Mouse (Mus musculus): ENCODE measurements around the gene Ube2q2.
A peak's percentile ranks its signal among the peaks of the same experiment; 100 is the strongest.
"Not testable (repeated sequence)": the region's sequence is repeated elsewhere in the genome, so short reads cannot be mapped to it uniquely, and the experiment has no call there.

Ube2q2 gene

DNA sequence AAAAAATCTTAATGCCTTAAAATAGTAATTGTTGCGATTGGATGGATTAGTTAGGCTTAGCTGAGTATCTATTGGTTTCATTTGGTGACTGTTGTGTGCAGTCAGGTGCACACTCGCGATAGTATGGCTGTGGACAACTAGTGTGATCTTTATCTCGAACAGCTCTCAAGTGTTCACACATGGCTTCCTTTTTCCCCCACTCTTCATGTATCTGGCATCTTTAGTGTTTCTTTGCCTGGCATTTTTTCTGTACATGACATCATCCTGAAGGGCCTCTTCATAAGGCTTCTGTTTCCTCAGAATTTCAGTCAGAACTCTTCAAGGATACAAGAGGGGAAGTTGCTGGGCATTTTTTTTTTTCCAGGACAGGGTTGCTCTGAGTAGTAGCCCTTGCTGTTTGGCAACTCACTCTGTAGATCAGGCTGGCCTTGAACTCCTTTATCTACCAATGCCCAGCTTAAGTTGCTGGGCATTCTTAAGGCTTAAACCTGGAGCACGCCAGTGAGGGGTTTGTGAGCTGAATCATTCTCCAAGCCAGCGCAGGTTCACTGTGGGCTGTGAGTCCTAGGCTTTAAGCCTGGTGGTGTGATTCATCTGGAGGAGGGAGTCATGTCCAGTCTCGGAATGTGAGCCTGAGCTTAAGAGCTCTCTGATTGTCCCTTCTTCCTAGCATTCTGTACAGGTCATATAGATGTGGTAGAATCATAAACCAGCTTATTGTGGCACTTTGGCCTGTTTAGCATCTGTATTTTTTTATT is 22.2 kb downstream of the Ube2q2 start:
- peak; percentile 54 for DNase-seq (ENCODE audit: extremely low read depth, insufficient read length, low spot score)

DNA sequence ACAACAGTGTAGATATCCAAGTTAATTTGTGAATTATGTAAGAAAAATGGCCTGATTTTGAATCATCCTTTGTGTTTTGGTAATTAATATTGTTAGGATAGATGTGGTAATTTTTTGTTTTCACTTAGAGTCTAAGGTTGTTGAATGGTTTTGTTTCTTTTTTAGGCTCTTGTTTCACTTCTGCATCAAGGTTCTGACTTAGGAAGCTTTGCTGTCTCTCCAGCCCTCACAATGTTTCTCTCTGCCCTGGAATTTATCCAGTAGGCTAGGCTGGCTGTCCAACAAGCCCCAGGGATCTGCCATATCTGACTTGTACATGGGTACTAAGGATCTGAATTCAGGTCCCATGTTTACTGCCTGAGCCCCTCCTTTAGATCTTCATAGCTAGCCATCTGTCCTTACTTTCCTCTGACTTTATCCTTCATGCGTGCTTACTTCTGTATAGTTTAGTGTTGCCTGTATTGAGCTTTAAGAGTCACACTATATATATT is 23.6 kb downstream of the Ube2q2 start:
- DNase-seq (ENCODE audit: extremely low read depth, insufficient read length, low spot score): no peak

DNA sequence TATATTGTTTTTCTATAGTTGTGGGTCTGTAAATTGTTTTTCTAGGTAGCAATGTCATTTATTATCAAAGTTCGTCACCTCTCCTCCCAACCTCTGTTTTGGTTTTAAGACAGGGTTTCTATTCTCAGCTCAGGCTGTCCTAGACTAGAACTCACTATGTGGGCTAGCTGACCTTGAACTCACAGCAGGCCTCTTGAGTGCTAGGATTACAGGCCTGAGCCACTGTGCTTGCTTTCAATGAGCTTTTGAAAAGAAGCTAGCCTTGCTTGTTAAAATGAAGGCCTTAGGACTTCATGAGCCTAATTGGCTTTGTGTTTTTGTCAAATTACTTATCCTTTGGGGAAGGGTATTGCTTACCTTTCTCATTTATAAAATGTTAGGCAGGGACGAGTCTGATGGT is 25.6 kb downstream of the Ube2q2 start:
- DNase-seq (ENCODE audit: extremely low read depth, insufficient read length, low spot score): no peak

DNA sequence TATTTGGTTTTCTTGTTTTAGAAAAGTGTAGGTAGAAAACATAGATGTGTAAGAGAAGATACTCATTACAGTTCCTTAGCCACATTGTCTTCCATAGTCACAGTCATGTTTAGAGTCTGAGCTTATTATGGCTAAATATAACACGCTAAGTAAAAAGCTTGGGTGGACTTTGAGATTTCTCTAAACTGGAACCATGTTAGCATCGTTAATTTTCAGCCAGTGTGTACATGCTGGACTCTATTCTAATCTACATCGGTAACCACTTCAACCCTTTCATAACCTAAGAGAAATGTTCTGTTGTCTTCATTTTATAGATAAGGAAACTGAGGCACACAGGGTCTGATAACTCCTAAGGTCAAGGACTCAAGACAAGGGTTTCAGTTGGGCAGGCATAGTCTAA is 47.2 kb downstream of the Ube2q2 start:
- no peak for DNase-seq (ENCODE audit: extremely low read depth, insufficient read length, low spot score)

DNA sequence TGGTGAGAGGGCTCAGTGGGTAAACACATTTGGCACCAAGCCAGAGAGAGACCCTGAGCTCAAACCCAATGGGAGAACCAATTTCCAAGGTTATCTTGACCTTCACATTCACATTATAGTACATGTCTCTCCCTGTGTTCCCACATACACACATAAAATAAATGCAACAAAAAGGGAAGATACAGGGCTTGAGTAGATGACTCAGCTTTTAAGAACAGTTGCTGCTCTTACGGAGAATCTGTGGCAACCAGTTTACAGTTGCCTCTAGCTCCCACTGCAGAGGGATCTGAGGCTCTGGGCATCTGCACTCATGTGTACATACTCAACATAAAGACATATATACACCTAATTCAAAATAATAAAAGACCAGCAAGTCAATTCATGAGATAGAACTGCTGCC is 49.6 kb downstream of the Ube2q2 start:
- DNase-seq (ENCODE audit: extremely low read depth, insufficient read length, low spot score): no peak

DNA sequence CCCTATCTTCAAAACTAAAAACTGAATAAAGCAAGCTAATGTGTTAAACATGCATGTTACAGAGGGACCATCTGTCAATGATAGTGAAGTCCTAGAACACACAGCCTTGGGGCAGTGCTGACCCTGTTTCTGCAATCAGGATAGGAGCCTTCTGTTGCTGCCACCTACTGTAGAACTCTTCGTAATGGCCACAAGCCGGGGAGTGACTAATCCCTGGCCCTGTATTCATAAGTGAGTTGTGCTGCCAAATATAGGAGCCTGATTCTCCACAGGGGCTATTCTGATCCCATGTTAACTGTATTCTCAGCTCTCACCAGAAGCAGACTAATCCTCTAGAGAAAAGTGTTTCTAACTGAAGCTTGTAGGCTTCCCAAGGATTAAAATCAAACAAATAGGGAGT is 50.7 kb downstream of the Ube2q2 start:
- no peak for DNase-seq (ENCODE audit: extremely low read depth, insufficient read length, low spot score)

DNA sequence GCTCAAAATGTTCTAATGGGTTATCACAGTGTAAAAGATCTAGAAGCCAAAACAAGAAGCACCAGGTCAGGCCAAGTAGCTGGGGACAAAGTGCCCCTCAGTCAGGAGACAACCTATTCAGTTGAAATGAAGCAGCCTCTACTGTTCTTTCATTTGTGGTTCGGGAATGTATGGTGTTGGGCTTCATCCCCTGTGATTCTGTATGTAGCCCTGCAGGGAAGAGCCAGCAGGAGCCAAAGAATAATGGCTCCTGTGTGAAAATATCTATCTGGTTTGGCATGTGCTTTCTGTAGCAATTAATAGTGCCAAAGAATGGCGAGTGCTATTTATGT is 59.8 kb downstream of the Ube2q2 start:
- DNase-seq (ENCODE audit: extremely low read depth, insufficient read length, low spot score): no peak

DNA sequence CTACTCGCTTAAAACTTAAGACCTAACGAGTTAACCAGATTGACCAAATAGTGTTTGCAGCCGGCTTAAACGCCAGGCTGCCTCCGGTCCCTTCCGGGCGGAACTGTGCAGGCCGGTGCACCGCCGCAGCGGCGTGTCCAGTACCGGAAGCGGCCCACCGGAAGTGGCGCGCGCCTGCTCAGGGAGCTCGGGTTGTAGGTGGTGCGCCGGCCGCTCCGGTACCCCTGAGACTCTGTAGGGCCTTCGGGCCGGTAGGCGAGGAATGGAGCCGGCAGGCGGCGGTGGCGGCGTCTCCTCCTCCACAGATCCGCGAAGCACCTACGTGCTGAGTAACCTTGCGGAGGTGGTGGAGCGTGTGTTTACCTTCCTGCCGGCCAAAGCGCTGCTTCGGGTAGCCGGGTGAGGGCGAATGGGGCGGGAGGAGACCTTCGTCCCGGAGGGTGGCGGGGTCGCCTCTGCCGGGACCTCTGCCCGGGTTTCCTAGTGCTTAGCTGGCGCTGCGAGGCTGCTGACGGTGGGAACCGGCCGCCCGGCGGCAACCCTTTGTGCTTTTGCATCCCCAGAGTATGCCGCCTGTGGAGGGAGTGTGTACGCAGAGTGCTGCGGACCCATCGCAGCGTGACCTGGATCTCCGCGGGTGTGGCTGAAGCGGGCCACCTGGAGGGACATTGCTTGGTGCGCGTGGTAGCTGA is 60.3 kb downstream of the Ube2q2 start, which contains the start of gene Fbxo22:
TSS of gene Fbxo22 (plus strand) at position 136 of the 692 bp plus-strand sequence.
- DNase-seq (ENCODE audit: extremely low read depth, insufficient read length, low spot score): peak; percentile 90

DNA sequence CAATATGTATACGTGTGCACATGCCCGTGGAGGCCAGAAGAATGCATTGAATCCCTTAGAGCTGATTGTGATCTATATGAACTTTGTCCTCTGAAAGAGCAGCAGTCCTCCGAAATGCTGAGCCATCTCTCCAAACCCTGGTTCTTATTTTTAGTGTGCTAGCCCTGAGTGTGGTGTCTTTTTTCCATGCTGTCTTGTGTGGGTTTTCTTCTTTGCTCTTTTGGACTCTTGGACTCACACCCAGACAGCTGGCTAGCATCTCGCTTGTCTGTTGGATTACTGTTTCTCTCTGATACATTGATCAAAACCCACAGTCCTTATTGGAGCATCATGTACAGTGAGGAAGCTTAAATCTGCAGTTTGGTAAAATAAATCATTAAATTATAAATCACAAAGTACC is 63.0 kb downstream of the Ube2q2 start:
- no peak for DNase-seq (ENCODE audit: extremely low read depth, insufficient read length, low spot score)

DNA sequence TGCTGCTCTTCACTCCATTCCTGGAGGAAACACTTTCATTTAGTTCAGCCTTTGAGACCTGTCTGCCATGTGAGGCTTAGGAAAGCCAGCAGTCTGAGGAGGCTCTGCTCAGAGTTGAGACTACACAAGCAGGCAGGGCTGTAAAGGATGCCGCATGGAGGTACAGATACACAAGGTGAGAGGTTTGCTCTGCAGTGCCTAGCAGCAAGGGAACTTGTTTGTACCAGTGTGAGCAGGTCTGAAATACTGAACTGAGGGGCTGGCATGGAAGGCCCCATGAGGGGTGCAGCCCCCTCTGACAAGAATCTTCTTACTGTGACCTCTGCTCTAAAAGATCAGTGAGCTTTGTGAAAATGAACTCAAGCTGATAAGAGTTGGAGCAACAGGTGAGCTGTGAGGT is 64.7 kb downstream of the Ube2q2 start:
- DNase-seq (ENCODE audit: extremely low read depth, insufficient read length, low spot score): no peak

DNA sequence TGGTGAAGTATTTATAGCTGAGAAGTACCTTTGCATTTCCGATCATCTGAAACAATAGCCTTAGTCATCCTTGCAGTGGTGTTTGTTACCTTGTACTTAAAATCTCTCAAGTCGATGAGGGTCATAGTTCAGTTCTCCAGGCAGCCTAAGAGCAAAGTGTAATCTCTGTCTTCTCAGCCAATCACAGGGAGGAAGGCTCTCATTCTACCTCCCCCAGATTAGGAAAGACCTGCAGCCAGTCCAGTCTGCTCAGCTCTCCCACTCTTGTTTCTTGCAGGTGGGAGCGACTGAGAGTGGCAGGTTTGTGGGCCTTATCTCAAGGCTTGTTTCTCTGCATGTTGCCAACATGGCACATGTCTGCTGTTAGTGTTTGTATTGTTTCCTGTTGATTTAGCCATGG is 66.4 kb downstream of the Ube2q2 start:
- no peak for DNase-seq (ENCODE audit: extremely low read depth, insufficient read length, low spot score)

DNA sequence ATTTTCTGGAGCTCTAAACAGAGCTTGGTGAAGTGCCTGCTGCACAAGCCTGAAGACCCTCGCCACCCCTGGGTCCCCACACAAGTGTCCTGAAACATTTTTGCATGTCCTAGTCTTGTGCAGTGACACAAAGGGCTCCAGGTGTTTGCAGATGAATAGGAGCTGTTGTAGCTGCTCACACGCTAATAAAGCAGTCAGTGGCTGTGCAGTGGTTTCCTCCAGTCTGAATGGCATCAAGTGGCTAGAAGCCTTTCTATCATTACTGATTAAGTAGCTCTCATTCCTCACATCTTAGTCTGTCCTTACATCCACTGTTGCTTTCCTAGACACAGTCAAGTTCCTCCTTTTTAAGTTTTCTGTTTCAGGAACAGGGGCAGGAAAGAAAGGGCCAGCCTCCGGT is 67.0 kb downstream of the Ube2q2 start:
- no peak for DNase-seq (ENCODE audit: extremely low read depth, insufficient read length, low spot score)

DNA sequence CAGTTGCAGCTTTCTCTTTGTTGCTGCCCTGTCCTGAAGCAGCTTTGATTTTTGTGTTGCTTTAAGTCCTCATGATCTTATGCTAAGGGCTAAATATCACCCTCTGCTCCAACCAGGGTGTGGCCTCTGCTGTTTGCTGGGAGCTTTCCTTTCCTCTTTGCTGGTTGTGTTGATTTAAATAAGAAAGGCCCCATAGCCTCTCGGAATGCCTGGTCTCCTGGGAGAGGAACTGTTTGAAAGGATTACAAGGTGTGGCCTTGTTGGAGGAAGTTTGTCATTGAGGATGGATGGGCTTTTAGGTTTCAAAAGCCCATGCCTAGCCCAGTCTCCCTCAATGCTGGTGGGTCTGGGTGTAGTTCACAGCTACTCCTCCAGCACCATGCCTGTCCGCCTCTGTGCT is 67.4 kb downstream of the Ube2q2 start:
- DNase-seq (ENCODE audit: extremely low read depth, insufficient read length, low spot score): no peak

DNA sequence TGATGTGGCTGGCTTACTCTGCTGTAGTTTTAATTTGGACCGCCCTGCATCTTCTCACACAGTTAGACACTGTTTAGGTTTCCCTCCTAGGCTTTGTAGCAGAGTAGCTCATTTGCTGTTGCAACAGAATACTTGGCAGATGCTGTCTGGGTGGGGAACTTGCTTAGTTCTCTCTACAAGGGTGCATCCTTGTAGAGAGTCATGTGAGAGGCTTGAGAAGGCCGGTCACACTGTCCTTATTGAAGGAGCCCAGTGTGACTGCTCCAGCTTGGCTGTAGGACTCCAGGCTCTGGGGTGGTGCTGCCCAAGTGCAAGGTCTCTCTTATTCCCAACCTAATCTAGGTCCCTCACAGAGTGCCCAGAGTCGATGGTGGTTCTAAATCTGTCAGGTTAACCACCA is 68.7 kb downstream of the Ube2q2 start:
- no peak for DNase-seq (ENCODE audit: extremely low read depth, insufficient read length, low spot score)

DNA sequence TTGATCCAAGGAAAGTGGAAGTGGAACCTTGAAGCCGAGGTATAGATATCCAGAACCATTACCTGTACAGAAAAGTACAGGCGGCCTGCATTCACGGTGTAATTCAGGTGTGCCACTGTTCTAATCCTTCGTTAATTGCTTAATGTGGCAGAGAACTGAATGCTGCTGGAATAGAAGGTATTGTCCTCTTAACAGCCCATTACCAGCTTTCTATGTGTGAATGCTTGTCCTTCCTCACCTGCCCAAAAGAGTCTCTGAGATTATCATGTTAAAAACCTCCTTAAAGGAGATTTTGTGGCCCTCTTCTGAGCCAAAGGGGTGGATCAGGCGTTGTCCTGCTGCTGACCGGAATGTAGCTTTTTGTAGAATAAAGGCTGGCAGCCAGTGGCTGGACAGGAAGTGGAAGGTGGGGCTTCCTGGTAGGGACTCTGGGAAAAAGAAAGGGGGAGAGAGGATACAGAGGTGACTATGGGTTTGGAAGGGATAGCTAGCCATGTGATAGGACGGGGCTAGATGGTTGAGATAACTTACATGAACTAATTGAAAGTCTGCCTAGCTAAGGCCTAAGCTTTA is 76.6 kb downstream of the Ube2q2 start:
- no peak for DNase-seq (ENCODE audit: extremely low read depth, insufficient read length, low spot score)

DNA sequence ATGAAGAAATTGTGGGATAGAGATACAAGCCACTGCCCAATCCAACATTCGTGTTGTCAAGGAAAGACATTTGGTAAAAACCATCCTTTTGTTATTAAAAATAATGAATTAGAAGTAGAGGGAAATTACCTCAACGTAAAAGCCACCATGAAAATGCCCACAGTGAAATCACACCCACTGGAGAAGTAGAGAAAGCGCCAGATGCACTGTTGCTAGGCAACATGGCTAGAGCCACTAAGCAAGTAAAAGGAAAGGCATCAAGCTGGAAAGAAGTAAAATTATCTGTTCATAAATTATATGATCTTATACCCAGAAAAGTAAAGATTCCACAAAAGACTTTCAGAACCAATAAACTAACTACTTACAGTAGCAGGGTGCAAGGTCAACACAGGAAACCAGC is 77.6 kb downstream of the Ube2q2 start:
- no peak for DNase-seq (ENCODE audit: extremely low read depth, insufficient read length, low spot score)

DNA sequence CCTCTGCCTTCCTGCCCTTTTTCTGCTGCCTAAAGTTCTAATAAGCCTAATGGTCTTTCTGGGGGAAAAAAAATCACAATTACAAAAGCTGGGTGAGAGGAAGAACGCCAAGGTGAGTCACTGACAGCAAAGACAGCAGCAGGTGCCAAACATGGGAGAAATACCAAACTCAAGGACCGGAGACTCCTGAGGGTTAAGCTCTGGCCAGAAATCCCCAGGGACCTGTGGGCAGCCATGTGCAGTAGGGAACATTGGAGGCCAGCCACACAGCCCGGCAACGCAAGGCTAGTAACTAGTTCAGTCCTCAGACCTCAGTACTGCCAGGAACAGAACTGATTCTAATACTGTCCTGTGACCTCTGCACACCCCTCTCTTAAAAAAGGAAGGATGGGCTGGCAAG is 79.5 kb downstream of the Ube2q2 start:
- DNase-seq (ENCODE audit: extremely low read depth, insufficient read length, low spot score): peak; percentile 74

DNA sequence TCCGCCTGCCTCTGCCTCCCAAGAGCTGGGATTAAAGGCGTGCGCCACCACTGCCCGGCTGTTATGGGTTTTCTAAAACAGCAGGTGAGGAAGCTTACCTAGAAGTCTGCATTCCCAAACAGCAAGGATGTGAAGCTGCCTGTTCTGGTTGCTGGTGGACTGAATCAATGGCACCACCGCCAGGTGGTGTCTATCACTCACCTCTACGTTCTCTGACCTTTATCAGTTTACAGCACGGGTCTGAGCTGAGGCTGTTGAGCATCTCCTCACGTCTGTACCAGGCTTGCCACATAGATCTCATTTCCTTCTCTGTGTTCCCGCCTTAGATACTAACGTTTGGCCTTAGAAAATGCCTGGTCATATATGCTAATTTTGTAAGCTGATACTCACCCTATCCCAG is 80.4 kb downstream of the Ube2q2 start:
- DNase-seq (ENCODE audit: extremely low read depth, insufficient read length, low spot score): no peak

DNA sequence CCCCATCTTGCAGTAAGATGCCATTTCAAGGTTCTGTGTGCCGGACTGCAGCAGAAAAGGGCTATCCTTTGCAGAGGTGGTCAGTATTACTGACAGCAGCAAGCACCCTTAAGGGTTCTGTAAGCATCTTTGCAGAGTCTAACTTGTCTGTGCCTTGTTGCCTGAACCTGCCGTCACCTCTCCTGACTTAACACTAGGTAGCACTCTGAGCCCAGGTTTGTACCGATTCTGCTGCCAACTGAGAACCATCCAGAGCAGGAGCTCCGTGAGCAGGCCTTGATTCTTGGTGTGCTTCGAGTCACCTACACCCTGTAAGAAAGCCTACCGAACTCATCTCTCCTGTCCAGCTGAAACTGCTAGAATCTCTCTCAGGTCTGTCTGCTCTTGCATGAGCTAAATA is 82.9 kb downstream of the Ube2q2 start:
- no peak for DNase-seq (ENCODE audit: extremely low read depth, insufficient read length, low spot score)

DNA sequence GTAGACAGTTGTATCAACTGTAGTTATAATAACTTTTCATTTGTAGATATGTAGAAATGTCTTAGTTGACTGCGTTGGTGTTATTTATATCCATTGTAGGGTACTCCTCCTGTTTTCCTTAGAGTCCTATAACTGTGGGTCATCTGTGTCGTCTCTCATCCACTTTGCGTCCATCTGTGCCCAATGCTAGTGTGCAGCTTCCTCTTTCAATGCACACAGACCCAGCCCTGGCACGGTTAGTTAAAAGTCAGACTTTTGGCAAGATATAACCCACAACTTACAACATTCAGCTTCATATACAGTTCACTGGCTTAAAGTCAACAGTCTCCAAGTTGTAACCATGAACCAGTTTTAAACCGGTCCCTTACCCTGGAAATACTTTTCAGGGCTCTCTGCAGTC is 83.5 kb downstream of the Ube2q2 start:
- DNase-seq (ENCODE audit: extremely low read depth, insufficient read length, low spot score): no peak

DNA sequence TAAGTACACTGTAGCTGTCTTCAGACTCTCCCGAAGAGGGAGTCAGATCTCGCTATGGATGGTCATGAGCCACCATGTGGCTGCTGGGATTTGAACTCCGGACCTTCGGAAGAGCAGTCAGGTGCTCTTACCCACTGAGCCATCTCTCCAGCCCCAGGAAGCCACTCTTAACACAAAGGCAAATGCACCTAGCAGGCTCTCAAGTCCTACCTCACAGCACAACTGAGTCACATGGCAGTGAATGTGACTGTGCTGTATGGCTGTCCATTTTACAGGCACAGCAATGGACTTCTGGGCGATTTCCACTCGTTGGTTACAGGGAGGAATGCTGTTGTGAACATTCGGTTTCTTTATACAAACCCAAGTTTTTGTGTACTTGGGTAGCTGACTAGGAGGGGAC is 83.9 kb downstream of the Ube2q2 start:
- DNase-seq (ENCODE audit: extremely low read depth, insufficient read length, low spot score): no peak

DNA sequence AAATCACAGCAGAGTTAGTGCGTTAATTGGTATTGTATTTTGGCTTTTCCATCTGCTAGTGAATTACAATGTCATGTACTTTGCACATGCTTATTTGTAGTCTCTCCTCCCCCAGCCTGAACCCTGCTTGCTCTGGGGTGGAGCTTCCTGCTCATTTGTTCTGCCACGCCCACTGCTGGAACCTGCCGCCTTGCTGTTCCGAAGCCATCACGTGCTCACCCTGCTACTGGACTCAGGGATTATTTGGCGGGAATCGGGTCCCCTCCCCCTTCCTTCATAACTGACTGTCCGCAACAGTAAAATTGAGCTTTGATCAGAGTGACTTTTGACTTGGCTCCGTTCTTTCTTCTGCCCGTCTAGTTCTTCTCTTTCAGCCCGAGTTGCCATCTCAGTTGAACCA is 84.4 kb downstream of the Ube2q2 start:
- not testable (repeated sequence) for DNase-seq (ENCODE audit: extremely low read depth, insufficient read length, low spot score)
